Mouse (Mus musculus): ENCODE results near the gene B4galnt2. TPM values are rescaled to one million over a fixed set of nuclear protein-coding genes. Genes with fewer than 3 reads are reported as not detected.
A peak's percentile ranks its signal among the peaks of the same experiment; 100 is the strongest.

B4galnt2 gene
- polyA plus RNA-seq, 1 experiment from 2014 or later, result not detected

- WGBS, result 1% methylated on average over 11 of the region's 11 CpGs
- no peaks in the 10 kb centered on the region for H3K36me3 ChIP-seq (ENCODE audit: control insufficient read depth, insufficient read depth)
These were observed 89.8 kb downstream of the B4galnt2 start for GRCm38 (mm10) chr11:95824877-95825243.

DNA sequence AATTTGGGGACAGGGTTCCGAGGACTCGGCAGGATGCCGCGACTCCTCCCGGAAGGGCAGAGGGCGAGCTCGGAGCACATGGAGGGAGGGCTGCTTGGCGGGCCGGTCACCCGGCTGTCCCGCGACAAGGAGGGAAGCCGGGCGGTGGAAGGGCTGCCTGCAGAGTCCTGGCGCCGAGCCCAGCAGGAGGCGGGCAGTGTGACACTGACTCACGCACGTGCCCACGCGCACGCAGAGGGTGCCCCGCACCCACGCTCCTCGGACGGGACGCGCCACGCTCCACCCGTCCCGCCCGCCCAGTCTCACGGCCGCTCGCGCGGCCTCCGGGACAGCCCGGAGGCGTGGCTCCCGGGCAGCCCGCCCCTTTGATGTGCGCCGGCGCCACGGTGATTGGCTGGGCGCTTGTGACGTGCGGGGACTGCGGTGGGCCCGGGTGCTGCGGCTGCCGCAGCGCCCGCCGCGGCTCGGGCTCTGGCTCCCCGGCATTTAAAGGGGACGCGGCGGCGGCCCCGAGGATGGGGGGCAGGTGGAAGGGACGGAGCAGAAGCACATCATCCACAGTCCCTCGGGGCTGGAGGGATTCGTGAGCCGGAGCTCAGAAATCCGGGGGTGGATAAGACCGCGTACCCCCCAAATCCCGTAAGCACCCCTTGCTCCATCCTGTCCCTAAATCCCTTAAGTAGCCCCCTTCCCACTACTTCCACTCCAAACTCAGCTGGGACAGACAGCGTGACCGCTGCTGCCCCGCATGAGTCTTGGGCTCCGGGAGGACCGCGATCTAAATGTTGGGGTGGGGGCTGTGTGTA is 90.4 kb downstream of the B4galnt2 start, which contains the start of gene Phospho1:
Gene Phospho1 (plus strand): TSS at position 429 of the 806 bp plus-strand sequence.
- H3K9me3 ChIP-seq (ENCODE audit: control insufficient read depth, low read length), result no peaks in the 10 kb centered on the region
- ATAC-seq, result peak; percentile 99
- H3K27ac ChIP-seq (ENCODE audit: low read length), result no peak within 1 kb of the TSS
- peak within 1 kb of the TSS; percentile 76 for H3K9ac ChIP-seq (replicated peaks; ENCODE audit: low read depth, low read length)
- peaks cover 46% of the 10 kb centered on the region for H3K27me3 ChIP-seq (replicated peaks; ENCODE audit: control insufficient read depth, insufficient read depth, low read length)
- H3K4me2 ChIP-seq (ENCODE audit: low read length), result peak within 1 kb of the TSS; percentile 100
- peaks cover 10% of the 10 kb centered on the region for H3K4me1 ChIP-seq (replicated peaks; ENCODE audit: control insufficient read depth, insufficient read depth, low read length)
- 1% methylated on average over 73 of the region's 78 CpGs for WGBS
- peak within 1 kb of the TSS; percentile 72 for H3K4me3 ChIP-seq (replicated peaks; ENCODE audit: low read length)
- no peaks in the 10 kb centered on the region for H3K36me3 ChIP-seq (ENCODE audit: control insufficient read depth, insufficient read depth)

More at GRCm38 (mm10) chr11:95824877-95825243, 89.8 kb downstream of the B4galnt2 start:
- peak overlapping the region; percentile 100 for H3K4me2 ChIP-seq (ENCODE audit: low read length)
- peaks cover 10% of the 10 kb centered on the region for H3K4me1 ChIP-seq (replicated peaks; ENCODE audit: control insufficient read depth, insufficient read depth, low read length)
- H3K4me3 ChIP-seq (replicated peaks; ENCODE audit: low read length), result peak overlapping the region; percentile 72
- peak overlapping the region; percentile 76 for H3K9ac ChIP-seq (replicated peaks; ENCODE audit: low read depth, low read length)
- peak; percentile 24 for ATAC-seq
- H3K27me3 ChIP-seq (replicated peaks; ENCODE audit: control insufficient read depth, insufficient read depth, low read length), result peaks cover 52% of the 10 kb centered on the region
- no peak overlapping the region for H3K27ac ChIP-seq (ENCODE audit: low read length)
- no peaks in the 10 kb centered on the region for H3K9me3 ChIP-seq (ENCODE audit: control insufficient read depth, low read length)

- H3K27me3 ChIP-seq (replicated peaks; ENCODE audit: control insufficient read depth, insufficient read depth, low read length), result peaks cover 34% of the 10 kb centered on the region
- no peak for ATAC-seq
- no peak overlapping the region for H3K4me2 ChIP-seq (ENCODE audit: low read length)
- peaks cover 10% of the 10 kb centered on the region for H3K4me1 ChIP-seq (replicated peaks; ENCODE audit: control insufficient read depth, insufficient read depth, low read length)
- no peak overlapping the region for H3K9ac ChIP-seq (replicated peaks; ENCODE audit: low read depth, low read length)
- no peaks in the 10 kb centered on the region for H3K9me3 ChIP-seq (ENCODE audit: control insufficient read depth, low read length)
- no peak overlapping the region for H3K27ac ChIP-seq (ENCODE audit: low read length)
- H3K36me3 ChIP-seq (ENCODE audit: control insufficient read depth, insufficient read depth), result no peaks in the 10 kb centered on the region
- H3K4me3 ChIP-seq (replicated peaks; ENCODE audit: low read length), result no peak overlapping the region
- WGBS, result 96% methylated on average over 4 of the region's 4 CpGs
These were observed 92.3 kb downstream of the B4galnt2 start for GRCm38 (mm10) chr11:95822437-95822836.

- H3K4me2 ChIP-seq (ENCODE audit: low read length), result no peak overlapping the region
- H3K4me3 ChIP-seq (replicated peaks; ENCODE audit: low read length), result no peak overlapping the region
- peaks cover 10% of the 10 kb centered on the region for H3K4me1 ChIP-seq (replicated peaks; ENCODE audit: control insufficient read depth, insufficient read depth, low read length)
- WGBS, result 93% methylated on average over 3 of the region's 3 CpGs
- H3K27me3 ChIP-seq (replicated peaks; ENCODE audit: control insufficient read depth, insufficient read depth, low read length), result peaks cover 26% of the 10 kb centered on the region
- ATAC-seq, result no peak
- no peaks in the 10 kb centered on the region for H3K36me3 ChIP-seq (ENCODE audit: control insufficient read depth, insufficient read depth)
- no peak overlapping the region for H3K27ac ChIP-seq (ENCODE audit: low read length)
- H3K9me3 ChIP-seq (ENCODE audit: control insufficient read depth, low read length), result no peaks in the 10 kb centered on the region
- H3K9ac ChIP-seq (replicated peaks; ENCODE audit: low read depth, low read length), result no peak overlapping the region
These were observed 93.2 kb downstream of the B4galnt2 start for GRCm38 (mm10) chr11:95821511-95821910.

GRCm38 (mm10) chr11:95819138-95819537 is 95.6 kb downstream of the B4galnt2 start:
- no peak overlapping the region for H3K9ac ChIP-seq (replicated peaks; ENCODE audit: low read depth, low read length)
- peaks cover 12% of the 10 kb centered on the region for H3K27me3 ChIP-seq (replicated peaks; ENCODE audit: control insufficient read depth, insufficient read depth, low read length)
- no peak overlapping the region for H3K4me2 ChIP-seq (ENCODE audit: low read length)
- H3K9me3 ChIP-seq (ENCODE audit: control insufficient read depth, low read length), result no peaks in the 10 kb centered on the region
- H3K4me3 ChIP-seq (replicated peaks; ENCODE audit: low read length), result no peak overlapping the region
- no peak overlapping the region for H3K27ac ChIP-seq (ENCODE audit: low read length)
- H3K36me3 ChIP-seq (ENCODE audit: control insufficient read depth, insufficient read depth), result no peaks in the 10 kb centered on the region
- 90% methylated on average over 8 of the region's 8 CpGs for WGBS
- H3K4me1 ChIP-seq (replicated peaks; ENCODE audit: control insufficient read depth, insufficient read depth, low read length), result 0 out of 2 replicates have a peak, but pooled peaks cover 3% of the 10 kb centered on the region
- ATAC-seq, result no peak

Small RNA genes within 50 kb of the gene (microRNA-seq; reads per million reads assigned to microRNA genes)
- not detected for gene Mir3063

Other genes starting within 250 kb of the B4galnt2 start
- 182 and 185 TPM in 2 replicates for gene Phb, start 247.9 kb downstream of the B4galnt2 start, polyA plus RNA-seq (2015; fragmentation: Nextera tagmentation; extraction: Ambion mirVana)
- gene Zfp652, start 202.2 kb downstream of the B4galnt2 start, polyA plus RNA-seq (2015; fragmentation: Nextera tagmentation; extraction: Ambion mirVana), result 36.8 and 38.5 TPM in 2 replicates
- 1.3 and 2.4 TPM in 2 replicates for gene B130006D01Rik, start 191.3 kb downstream of the B4galnt2 start, polyA plus RNA-seq (2015; fragmentation: Nextera tagmentation; extraction: Ambion mirVana)
- not detected in 2 replicates for gene Phospho1, start 90.4 kb downstream of the B4galnt2 start, polyA plus RNA-seq (2015; fragmentation: Nextera tagmentation; extraction: Ambion mirVana)
- 2.7 and 2.9 TPM in 2 replicates for gene Gngt2, start 77.7 kb downstream of the B4galnt2 start, polyA plus RNA-seq (2015; fragmentation: Nextera tagmentation; extraction: Ambion mirVana)
- 1.5 and 2.0 TPM in 2 replicates for gene Abi3, start 72.4 kb downstream of the B4galnt2 start, polyA plus RNA-seq (2015; fragmentation: Nextera tagmentation; extraction: Ambion mirVana)
- gene Igf2bp1, start 91.0 kb upstream of the B4galnt2 start, polyA plus RNA-seq (2015; fragmentation: Nextera tagmentation; extraction: Ambion mirVana), result 20.2 and 22.4 TPM in 2 replicates
- gene Gip, start 109.7 kb upstream of the B4galnt2 start, polyA plus RNA-seq (2015; fragmentation: Nextera tagmentation; extraction: Ambion mirVana), result not detected in 2 replicates
- gene Snf8, start 120.0 kb upstream of the B4galnt2 start, polyA plus RNA-seq (2015; fragmentation: Nextera tagmentation; extraction: Ambion mirVana), result 113 and 129 TPM in 2 replicates
- gene Ube2z, start 150.5 kb upstream of the B4galnt2 start, polyA plus RNA-seq (2015; fragmentation: Nextera tagmentation; extraction: Ambion mirVana), result 35.4 and 36.5 TPM in 2 replicates
- gene Atp5g1, start 160.8 kb upstream of the B4galnt2 start, polyA plus RNA-seq (2015; fragmentation: Nextera tagmentation; extraction: Ambion mirVana), result 408 and 422 TPM in 2 replicates
- gene Calcoco2, start 197.1 kb upstream of the B4galnt2 start, polyA plus RNA-seq (2015; fragmentation: Nextera tagmentation; extraction: Ambion mirVana), result 0.17 and 0.22 TPM in 2 replicates
- 0.09 and 0.11 TPM in 2 replicates for gene Ttll6, start 218.9 kb upstream of the B4galnt2 start, polyA plus RNA-seq (2015; fragmentation: Nextera tagmentation; extraction: Ambion mirVana)